Mouse (Mus musculus) lung, adult 2 months (tissue): ENCODE measurements around the gene Ybey.
A peak's percentile ranks its signal among the peaks of the same experiment; 100 is the strongest.

Source experiments
- CTCF ChIP-seq: fragments of 200-500 bp; IDR thresholded peaks from 2 replicates; pipeline ENCODE4 v1.5.1; 2011; ENCODE audit warnings: mild to moderate bottlenecking, low read length, control low read depth; ENCODE audit not compliant: insufficient read depth
- POLR2A ChIP-seq: fragments of 200-500 bp; IDR thresholded peaks from 2 replicates; pipeline ENCODE4 v1.6.1; 2011; ENCODE audit warnings: low read depth, mild to moderate bottlenecking, control low read depth, low read length, borderline replicate concordance; ENCODE audit errors: extremely low read depth

DNA sequence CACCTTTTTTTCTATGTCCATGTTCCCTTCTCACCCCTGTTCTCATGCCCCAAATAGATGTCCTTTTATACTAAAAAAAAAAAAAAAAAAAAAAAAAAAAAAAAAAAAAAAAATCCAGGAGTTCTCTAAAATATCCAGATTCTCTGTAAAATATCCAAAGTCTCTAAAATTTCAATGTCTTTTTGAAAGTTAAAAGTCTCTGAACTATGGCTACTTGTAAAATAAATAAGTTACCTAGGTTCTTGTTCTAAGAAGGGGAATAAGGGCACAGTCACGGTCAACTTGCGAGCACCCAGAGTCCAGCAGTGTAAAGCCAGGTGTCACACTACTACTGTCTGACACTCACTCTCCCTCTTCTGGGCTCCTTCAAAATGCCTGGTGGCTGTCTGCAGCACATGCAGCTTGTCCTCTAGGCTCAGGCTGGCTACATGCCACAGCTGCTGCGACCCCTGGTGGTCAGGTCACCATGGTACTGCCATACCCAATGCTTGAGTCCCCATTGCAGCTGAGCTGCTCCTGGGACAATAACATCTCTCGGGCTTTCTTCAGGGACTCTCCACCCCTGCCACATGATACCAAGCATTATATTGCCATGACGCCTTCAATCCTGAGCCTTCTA is 44.2 kb upstream of the Ybey start:
- TF ChIP-seq CTCF (peak; percentile 83), POLR2A (no peak)
